Mouse (Mus musculus) C2C12 (cell line): ENCODE measurements at regions not wholly inside any gene's neighbourhood (a gene's known extent, or its start where the extent isn't known, plus 50 kb on each side); places are given as distances from the start of the nearest gene placed in this dataset.

ENCODE experiments used
- H3K27me3 ChIP-seq: one replicate; pipeline ENCODE4 v1.6.1; 2011; ENCODE audit not compliant: control insufficient read depth, insufficient read depth, insufficient read length
- H3K36me3 ChIP-seq: one replicate; pipeline ENCODE4 v1.6.1; 2011; ENCODE audit not compliant: control insufficient read depth, insufficient read depth
- H3K4me3 ChIP-seq: one replicate; pipeline ENCODE4 v1.5.1; 2011; ENCODE audit warnings: mild to moderate bottlenecking, control low read depth; ENCODE audit not compliant: poor library complexity, insufficient read depth, severe bottlenecking
- H3K79me2 ChIP-seq: one replicate; pipeline ENCODE4 v1.6.1; 2011; ENCODE audit not compliant: control insufficient read depth, insufficient read depth
- H3K79me3 ChIP-seq: one replicate; pipeline ENCODE4 v1.6.1; 2011; ENCODE audit warnings: low read depth, control low read depth
- H3ac ChIP-seq: one replicate; pipeline ENCODE3; 2011; ENCODE audit warnings: low read depth; ENCODE audit not compliant: control insufficient read depth, insufficient read length
- CEBPB ChIP-seq: IDR thresholded peaks from one replicate; pipeline ENCODE4 v1.6.1; 2011; ENCODE audit warnings: low read depth, mild to moderate bottlenecking, control low read depth, moderate library complexity
- CTCF ChIP-seq: IDR thresholded peaks from one replicate; pipeline ENCODE4 v1.5.1; 2011; ENCODE audit not compliant: control insufficient read depth, insufficient read depth, insufficient read length
- FOSL1 ChIP-seq: IDR thresholded peaks from one replicate; pipeline ENCODE4 v1.8.0; 2011; ENCODE audit warnings: mild to moderate bottlenecking, low read length; ENCODE audit not compliant: poor library complexity, insufficient read depth, severe bottlenecking
- MAX ChIP-seq: IDR thresholded peaks from one replicate; pipeline ENCODE4 v1.6.1; 2011; ENCODE audit warnings: mild to moderate bottlenecking, control low read depth
- MYOD1 ChIP-seq: IDR thresholded peaks from one replicate; pipeline ENCODE4 v1.6.1; 2011; ENCODE audit warnings: low read depth; ENCODE audit not compliant: control insufficient read depth, insufficient read length
- MYOG ChIP-seq: IDR thresholded peaks from one replicate; pipeline ENCODE4 v1.6.1; 2011; ENCODE audit not compliant: control insufficient read depth, insufficient read length; ENCODE audit errors: extremely low read depth
- USF1 ChIP-seq: IDR thresholded peaks from one replicate; pipeline ENCODE4 v1.6.1; 2011; ENCODE audit warnings: low read depth, mild to moderate bottlenecking, control low read depth, moderate library complexity

- Histone ChIP-seq H3ac (no peak overlapping the region), H3K36me3 (no peaks in the 10 kb centered on the region), H3K79me2 (no peaks in the 10 kb centered on the region), H3K27me3 (no peaks in the 10 kb centered on the region), H3K4me3 (no peak overlapping the region), H3K79me3 (no peaks in the 10 kb centered on the region)
- no peak for TF ChIP-seq MAX
- TF ChIP-seq CTCF: no peak
- TF ChIP-seq USF1: no peak
- TF ChIP-seq CEBPB: no peak
- no peak for TF ChIP-seq FOSL1
- TF ChIP-seq MYOD1: no peak
- no peak for TF ChIP-seq MYOG
Observed at GRCm38 (mm10) chr8:89169484-89169883, 125.5 kb upstream of the Sall1 start.

GRCm38 (mm10) chr8:89167026-89167425 lies 123.1 kb upstream of the Sall1 start:
- H3K36me3 ChIP-seq: no peaks in the 10 kb centered on the region
- no peak overlapping the region for H3ac ChIP-seq
- H3K4me3 ChIP-seq: no peak overlapping the region
- no peaks in the 10 kb centered on the region for H3K27me3 ChIP-seq
- H3K79me3 ChIP-seq: no peaks in the 10 kb centered on the region
- TF ChIP-seq USF1: no peak
- H3K79me2 ChIP-seq: no peaks in the 10 kb centered on the region

GRCm38 (mm10) chr8:89156909-89157308 lies 112.9 kb upstream of the Sall1 start:
- Histone ChIP-seq H3K4me3 (no peak overlapping the region), H3K27me3 (no peaks in the 10 kb centered on the region), H3K36me3 (no peaks in the 10 kb centered on the region), H3ac (no peak overlapping the region), H3K79me2 (no peaks in the 10 kb centered on the region), H3K79me3 (no peaks in the 10 kb centered on the region)
- no peak for TF ChIP-seq MAX
- TF ChIP-seq MYOG: no peak
- TF ChIP-seq MYOD1: no peak
- no peak for TF ChIP-seq CEBPB
- TF ChIP-seq USF1: no peak
- TF ChIP-seq FOSL1: no peak
- no peak for TF ChIP-seq CTCF

- Histone ChIP-seq H3ac (no peak overlapping the region), H3K79me3 (no peaks in the 10 kb centered on the region), H3K79me2 (no peaks in the 10 kb centered on the region), H3K4me3 (no peak overlapping the region), H3K36me3 (no peaks in the 10 kb centered on the region), H3K27me3 (no peaks in the 10 kb centered on the region)
- TF ChIP-seq USF1 (no peak), CTCF (no peak), FOSL1 (no peak), CEBPB (no peak), MYOD1 (no peak), MAX (no peak), MYOG (no peak)
Observed at GRCm38 (mm10) chr8:89153605-89154004, 109.6 kb upstream of the Sall1 start.

- Histone ChIP-seq H3K36me3 (no peaks in the 10 kb centered on the region), H3K79me3 (no peaks in the 10 kb centered on the region), H3ac (no peak overlapping the region), H3K79me2 (no peaks in the 10 kb centered on the region), H3K4me3 (no peak overlapping the region), H3K27me3 (no peaks in the 10 kb centered on the region)
- TF ChIP-seq CEBPB: no peak
- no peak for TF ChIP-seq MYOD1
- no peak for TF ChIP-seq MYOG
- no peak for TF ChIP-seq MAX
- no peak for TF ChIP-seq USF1
- no peak for TF ChIP-seq CTCF
- TF ChIP-seq FOSL1: no peak
Observed at GRCm38 (mm10) chr8:89152867-89153595, 109.1 kb upstream of the Sall1 start.

GRCm38 (mm10) chr8:89152331-89152730 lies 108.4 kb upstream of the Sall1 start:
- no peaks in the 10 kb centered on the region for H3K79me2 ChIP-seq
- H3K79me3 ChIP-seq: no peaks in the 10 kb centered on the region
- TF ChIP-seq MYOG (no peak), MYOD1 (no peak), CEBPB (no peak), MAX (no peak), CTCF (no peak), USF1 (no peak), FOSL1 (no peak)
- H3K36me3 ChIP-seq: no peaks in the 10 kb centered on the region
- no peak overlapping the region for H3K4me3 ChIP-seq
- H3K27me3 ChIP-seq: no peaks in the 10 kb centered on the region
- no peak overlapping the region for H3ac ChIP-seq
